Mouse (Mus musculus) embryo, embryonic 9.5 days (tissue): ENCODE results near the gene Dpysl4.

ENCODE experiments used
- DNase-seq: peaks from one replicate; pipeline ENCODE4 v3.0.0-alpha.2; 2017; ENCODE audit errors: extremely low spot score

The Dpysl4 gene

GRCm38 (mm10) chr7:139149373-139149772 lies 63.6 kb downstream of the Dpysl4 start:
- no peak for DNase-seq

- peak; percentile 61 for DNase-seq
Measured at GRCm38 (mm10) chr7:139151116-139151515, 65.3 kb downstream of the Dpysl4 start.
